Comparison of ENCODE assay signal across 8 mouse cellular contexts in the genomic region with DNA sequence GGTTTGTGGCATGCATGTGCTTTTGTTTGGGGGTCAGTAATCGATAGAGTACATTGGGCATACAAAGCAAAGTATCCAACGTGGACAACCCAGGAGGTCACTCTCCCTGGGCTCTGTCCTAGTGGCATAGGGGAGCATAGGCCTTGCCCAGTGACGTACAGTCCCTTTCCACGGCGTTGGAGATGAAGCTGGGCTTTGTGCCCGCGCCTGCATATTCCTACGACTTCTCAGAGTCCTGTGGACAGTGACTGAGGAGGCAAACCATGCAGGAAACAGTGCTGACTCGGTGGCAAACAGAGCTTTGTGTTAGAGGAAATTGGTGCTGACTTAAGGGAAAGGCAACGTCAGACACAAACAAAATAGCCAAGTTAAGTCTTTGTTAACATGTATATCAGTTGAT. TPM values are rescaled to one million over a fixed set of nuclear protein-coding genes. Genes with fewer than 3 reads are reported as not detected.
DNase-seq lines count a peak whose midpoint lies in the region; ATAC-seq and TF ChIP-seq lines count a peak whose summit lies in the region.

No protein-coding gene starts in this region.

- peak overlapping the region; percentile 95; the same call in 1 of the 2 replicates for H3K27ac ChIP-seq in kidney, embryonic 15.5 days
- no peak overlapping the region for H3K27ac ChIP-seq in bone marrow, adult 2 months (ENCODE audit: control insufficient read depth, insufficient read depth, low read depth, low read length, poor library complexity)
- H3K27ac ChIP-seq in hindbrain, postnatal 0 days = no peak overlapping the region

- 66% methylated on average over 10 of the region's 10 CpGs for WGBS in kidney, embryonic 15.5 days
- 48% methylated on average over 10 of the region's 10 CpGs for WGBS in bone marrow, adult 2 months
- 68% methylated on average over 10 of the region's 10 CpGs for WGBS in hindbrain, postnatal 0 days

- no peaks in the 10 kb centered on the region for H3K9me3 ChIP-seq in kidney, embryonic 15.5 days (replicated peaks)
- no peaks in the 10 kb centered on the region for H3K9me3 ChIP-seq in hindbrain, postnatal 0 days (ENCODE audit: low read length)

- H3K4me3 ChIP-seq in kidney, embryonic 15.5 days (replicated peaks) = peak overlapping the region; percentile 100
- H3K4me3 ChIP-seq in bone marrow, adult 2 months (replicated peaks; ENCODE audit: control insufficient read depth, low read depth, low read length) = peak overlapping the region; percentile 33
- H3K4me3 ChIP-seq in hindbrain, postnatal 0 days (ENCODE audit: low read length) = no peak overlapping the region

- ATAC-seq in kidney, embryonic 15.5 days (replicated peaks; ENCODE audit: low FRiP score) = no peak
- ATAC-seq in hindbrain, postnatal 0 days = no peak
- ATAC-seq in activated CD4-positive, CD25-positive, alpha-beta regulatory T cell, adult 4 months = no peak

- no peak for TF ChIP-seq CTCF in bone marrow, adult 2 months (IDR thresholded peaks at IDR 0.05; ENCODE audit: control insufficient read depth, insufficient read depth, low read length)
- no peak for TF ChIP-seq CTCF in hindbrain, postnatal 0 days (IDR thresholded peaks at IDR 0.05; ENCODE audit: low read depth)

- H3K4me2 ChIP-seq in kidney, embryonic 15.5 days = peak overlapping the region; percentile 61
- H3K4me2 ChIP-seq in hindbrain, postnatal 0 days (ENCODE audit: low read depth, low read length) = peak overlapping the region; percentile 91; the same call in 1 of the 2 replicates

- peaks cover 19% of the 10 kb centered on the region for H3K4me1 ChIP-seq in kidney, embryonic 15.5 days
- H3K4me1 ChIP-seq in bone marrow, adult 2 months (ENCODE audit: control insufficient read depth, insufficient read depth, low read length) = peaks cover 1% of the 10 kb centered on the region; the same call in 1 of the 2 replicates
- no peaks in the 10 kb centered on the region for H3K4me1 ChIP-seq in hindbrain, postnatal 0 days (ENCODE audit: insufficient read depth, low read length)

- no peaks in the 10 kb centered on the region for H3K27me3 ChIP-seq in kidney, embryonic 15.5 days
- H3K27me3 ChIP-seq in hindbrain, postnatal 0 days (ENCODE audit: insufficient read depth, low read length) = no peaks in the 10 kb centered on the region

- peak overlapping the region; percentile 100 for H3K9ac ChIP-seq in kidney, embryonic 15.5 days
- no peak overlapping the region for H3K9ac ChIP-seq in hindbrain, postnatal 0 days (replicated peaks; ENCODE audit: low read length)

- no peak for TF ChIP-seq POLR2A in bone marrow, adult 2 months (IDR thresholded peaks at IDR 0.05; ENCODE audit: borderline replicate concordance, control insufficient read depth, low read depth, low read length)

- peaks cover 51% of the 10 kb centered on the region for H3K36me3 ChIP-seq in kidney, embryonic 15.5 days
- peaks cover 38% of the 10 kb centered on the region for H3K36me3 ChIP-seq in hindbrain, postnatal 0 days (ENCODE audit: insufficient read depth, low read length)

- DNase-seq in kidney, adult 9 months = no peak
- no peak for DNase-seq in hindbrain, postnatal 0 days (ENCODE audit: low spot score)
- peak; percentile 29 for DNase-seq in naive thymus-derived CD4-positive, alpha-beta T cell, adult 2 months (ENCODE audit: low read depth)
- DNase-seq in retina, postnatal 1 day = no peak
- DNase-seq in right cerebral cortex, adult 18-20 months = no peak

RNA-seq across cellular contexts. Expression of gene Rpsa, which starts 1.8 kb away (rescaled TPM):
- 1,407 and 1,464 TPM in 2 replicates for polyA plus RNA-seq in kidney, embryonic 15.5 days (2015; fragmentation: Nextera tagmentation; extraction: Ambion mirVana)
- 1,523 and 1,859 TPM in 2 replicates for polyA plus RNA-seq in bone marrow, adult 2 months (2011; ENCODE audit: insufficient read depth, insufficient read length, low replicate concordance, missing spikeins)
- 1,033 and 1,545 TPM in 2 replicates for total RNA-seq in hindbrain, postnatal 0 days (2014; rRNA removed)
- 868 and 912 TPM in 2 replicates for polyA plus RNA-seq in hindbrain, postnatal 0 days (2015; fragmentation: Nextera tagmentation; extraction: Ambion mirVana)
- polyA plus RNA-seq in activated CD4-positive, CD25-positive, alpha-beta regulatory T cell, adult 4 months (2017; shearing (Covaris generic)) = 1,000 to 10,000 TPM; 3,266 to 3,639 TPM

RNA-seq across cellular contexts. Expression of gene Slc25a38, which starts 19.1 kb away (rescaled TPM):
- 32.4 and 37.1 TPM in 2 replicates for polyA plus RNA-seq in kidney, embryonic 15.5 days (2015; fragmentation: Nextera tagmentation; extraction: Ambion mirVana)
- 111 and 154 TPM in 2 replicates for polyA plus RNA-seq in bone marrow, adult 2 months (2011; ENCODE audit: insufficient read depth, insufficient read length, low replicate concordance, missing spikeins)
- 50.3 and 64.0 TPM in 2 replicates for total RNA-seq in hindbrain, postnatal 0 days (2014; rRNA removed)
- polyA plus RNA-seq in hindbrain, postnatal 0 days (2015; fragmentation: Nextera tagmentation; extraction: Ambion mirVana) = 37.1 and 39.8 TPM in 2 replicates
- polyA plus RNA-seq in activated CD4-positive, CD25-positive, alpha-beta regulatory T cell, adult 4 months (2017; shearing (Covaris generic)) = 10 to 100 TPM; 17.7 to 19.2 TPM

RNA-seq across cellular contexts. Expression of gene Mobp, which starts 20.2 kb away (rescaled TPM):
- polyA plus RNA-seq in kidney, embryonic 15.5 days (2015; fragmentation: Nextera tagmentation; extraction: Ambion mirVana) = not detected in 2 replicates
- 7.3 TPM in 1 of 2 replicates, not detected in the other for polyA plus RNA-seq in bone marrow, adult 2 months (2011; ENCODE audit: insufficient read depth, insufficient read length, low replicate concordance, missing spikeins)
- 13.4 and 16.7 TPM in 2 replicates for total RNA-seq in hindbrain, postnatal 0 days (2014; rRNA removed)
- polyA plus RNA-seq in hindbrain, postnatal 0 days (2015; fragmentation: Nextera tagmentation; extraction: Ambion mirVana) = 6.8 and 11.1 TPM in 2 replicates
- polyA plus RNA-seq in activated CD4-positive, CD25-positive, alpha-beta regulatory T cell, adult 4 months (2017; shearing (Covaris generic)) = not detected

RNA-seq across cellular contexts. Expression of gene Ccr8, which starts 37.4 kb away (rescaled TPM):
- polyA plus RNA-seq in kidney, embryonic 15.5 days (2015; fragmentation: Nextera tagmentation; extraction: Ambion mirVana) = 0.18 TPM in 1 of 2 replicates, not detected in the other
- not detected in 2 replicates for polyA plus RNA-seq in bone marrow, adult 2 months (2011; ENCODE audit: insufficient read depth, insufficient read length, low replicate concordance, missing spikeins)
- not detected in 2 replicates for total RNA-seq in hindbrain, postnatal 0 days (2014; rRNA removed)
- polyA plus RNA-seq in hindbrain, postnatal 0 days (2015; fragmentation: Nextera tagmentation; extraction: Ambion mirVana) = not detected in 2 replicates
- 10 to 100 TPM; 72.0 to 97.2 TPM for polyA plus RNA-seq in activated CD4-positive, CD25-positive, alpha-beta regulatory T cell, adult 4 months (2017; shearing (Covaris generic))

RNA-seq across cellular contexts. Expression of gene Cx3cr1, which starts 59.6 kb away (rescaled TPM):
- 6.6 and 7.3 TPM in 2 replicates for polyA plus RNA-seq in kidney, embryonic 15.5 days (2015; fragmentation: Nextera tagmentation; extraction: Ambion mirVana)
- polyA plus RNA-seq in bone marrow, adult 2 months (2011; ENCODE audit: insufficient read depth, insufficient read length, low replicate concordance, missing spikeins) = 0.97 and 2.7 TPM in 2 replicates
- total RNA-seq in hindbrain, postnatal 0 days (2014; rRNA removed) = 17.3 and 21.5 TPM in 2 replicates
- 12.2 and 13.0 TPM in 2 replicates for polyA plus RNA-seq in hindbrain, postnatal 0 days (2015; fragmentation: Nextera tagmentation; extraction: Ambion mirVana)
- under 1 TPM in 1 of 2 experiments, not detected in 1; 0.43 TPM for polyA plus RNA-seq in activated CD4-positive, CD25-positive, alpha-beta regulatory T cell, adult 4 months (2017; shearing (Covaris generic))
